In the genomic region with DNA sequence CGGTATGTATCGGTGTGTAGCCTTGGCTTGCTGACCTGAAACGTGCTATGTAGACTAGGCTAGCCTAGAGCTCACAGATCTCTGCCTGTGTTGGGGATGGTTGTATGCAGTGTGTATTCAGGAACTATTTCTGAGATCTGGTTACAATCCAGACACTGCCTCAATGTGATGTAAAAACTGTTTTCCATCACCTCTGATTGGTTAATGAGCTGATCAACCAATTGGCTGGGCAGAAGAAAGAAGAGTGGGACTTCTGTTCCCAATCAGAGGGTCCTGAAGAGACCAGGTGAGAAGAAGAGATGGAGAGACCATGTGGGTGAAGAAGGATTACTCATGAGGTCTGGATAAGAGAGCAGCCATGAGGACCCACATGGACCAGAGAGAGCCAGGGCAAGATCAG, we compare ENCODE assay signal across 8 mouse cellular contexts. TPM values are rescaled to one million over a fixed set of nuclear protein-coding genes. Genes with fewer than 3 reads are reported as not detected.
DNase-seq lines count a peak whose midpoint lies in the region; ATAC-seq lines count a peak whose summit lies in the region.

No protein-coding gene starts in this region.

- H3K36me3 ChIP-seq in kidney, embryonic 16.5 days (ENCODE audit: insufficient read depth, low read length): peaks cover 22% of the 10 kb centered on the region
- H3K36me3 ChIP-seq in embryonic facial prominence, embryonic 11.5 days (replicated peaks; ENCODE audit: control insufficient read depth, insufficient read depth, low read depth, low read length): peaks cover 3% of the 10 kb centered on the region
- H3K36me3 ChIP-seq in intestine, embryonic 14.5 days (ENCODE audit: control insufficient read depth, insufficient read depth, low read length): peaks cover 36% of the 10 kb centered on the region

- DNase-seq in kidney, postnatal 25 days: no peak
- DNase-seq in embryonic facial prominence, embryonic 11.5 days (ENCODE audit: low spot score): no peak
- no peak for DNase-seq in intestine, embryonic 14.5 days (ENCODE audit: low spot score)
- peak; percentile 20 for DNase-seq in naive thymus-derived CD4-positive, alpha-beta T cell, adult 2 months (ENCODE audit: low read depth)
- no peak for DNase-seq in cerebellum, adult 18-20 months
- DNase-seq in urinary bladder, postnatal 14 days (ENCODE audit: low spot score): no peak
- DNase-seq in testis, postnatal 10 days (ENCODE audit: low spot score): no peak

- H3K4me2 ChIP-seq in kidney, embryonic 16.5 days (replicated peaks; ENCODE audit: low read depth, low read length): peak overlapping the region; percentile 60
- peak overlapping the region; percentile 53 for H3K4me2 ChIP-seq in embryonic facial prominence, embryonic 11.5 days (ENCODE audit: low read depth, low read length)
- H3K4me2 ChIP-seq in intestine, embryonic 14.5 days (ENCODE audit: low read length): peak overlapping the region; percentile 77

- ATAC-seq in kidney, embryonic 16.5 days (ENCODE audit: low FRiP score, low TSS enrichment): no peak
- no peak for ATAC-seq in embryonic facial prominence, embryonic 11.5 days (replicated peaks; ENCODE audit: insufficient number of reproducible peaks, low FRiP score, low TSS enrichment, low read depth)
- ATAC-seq in intestine, embryonic 14.5 days (replicated peaks; ENCODE audit: low FRiP score, low TSS enrichment, low read depth): no peak

- H3K4me1 ChIP-seq in kidney, embryonic 16.5 days (ENCODE audit: insufficient read depth, low read length): peaks cover 22% of the 10 kb centered on the region
- no peaks in the 10 kb centered on the region for H3K4me1 ChIP-seq in embryonic facial prominence, embryonic 11.5 days (ENCODE audit: control insufficient read depth, insufficient read depth, low read length)
- H3K4me1 ChIP-seq in intestine, embryonic 14.5 days (replicated peaks; ENCODE audit: control insufficient read depth, insufficient read depth, low read length): peaks cover 9% of the 10 kb centered on the region

- H3K4me3 ChIP-seq in kidney, embryonic 16.5 days (ENCODE audit: low read length): peak overlapping the region; percentile 93
- peak overlapping the region; percentile 85 for H3K4me3 ChIP-seq in embryonic facial prominence, embryonic 11.5 days (ENCODE audit: low read depth, low read length)
- peak overlapping the region; percentile 92 for H3K4me3 ChIP-seq in intestine, embryonic 14.5 days (ENCODE audit: low read depth, low read length)

- no peak overlapping the region for H3K27ac ChIP-seq in kidney, embryonic 16.5 days (ENCODE audit: low read length)
- no peak overlapping the region for H3K27ac ChIP-seq in embryonic facial prominence, embryonic 11.5 days (replicated peaks; ENCODE audit: low read depth, low read length)
- H3K27ac ChIP-seq in intestine, embryonic 14.5 days (ENCODE audit: low read depth): no peak overlapping the region

- no peaks in the 10 kb centered on the region for H3K9me3 ChIP-seq in kidney, embryonic 16.5 days (ENCODE audit: low read length)
- no peaks in the 10 kb centered on the region for H3K9me3 ChIP-seq in embryonic facial prominence, embryonic 11.5 days (replicated peaks; ENCODE audit: control insufficient read depth, low read length)
- H3K9me3 ChIP-seq in intestine, embryonic 14.5 days (ENCODE audit: control insufficient read depth, low read length): no peaks in the 10 kb centered on the region

- H3K27me3 ChIP-seq in kidney, embryonic 16.5 days (ENCODE audit: insufficient read depth, low read length): no peaks in the 10 kb centered on the region
- H3K27me3 ChIP-seq in embryonic facial prominence, embryonic 11.5 days (ENCODE audit: control insufficient read depth, insufficient read depth, low read length): no peaks in the 10 kb centered on the region
- no peaks in the 10 kb centered on the region for H3K27me3 ChIP-seq in intestine, embryonic 14.5 days (replicated peaks; ENCODE audit: control insufficient read depth, insufficient read depth, low read length)

- peak overlapping the region; percentile 91 for H3K9ac ChIP-seq in kidney, embryonic 16.5 days (replicated peaks; ENCODE audit: low read length)
- peak overlapping the region; percentile 94 for H3K9ac ChIP-seq in embryonic facial prominence, embryonic 11.5 days (replicated peaks; ENCODE audit: low read length)
- H3K9ac ChIP-seq in intestine, embryonic 14.5 days (ENCODE audit: low read length): peak overlapping the region; percentile 81

- WGBS in kidney, embryonic 16.5 days: 5% methylated on average over 3 of the region's 3 CpGs
- WGBS in embryonic facial prominence, embryonic 11.5 days: 3% methylated on average over 3 of the region's 3 CpGs
- WGBS in intestine, embryonic 14.5 days: 8% methylated on average over 3 of the region's 3 CpGs

RNA-seq across cellular contexts. Expression of gene Cenpa, which starts 1.1 kb away (rescaled TPM):
- 266 and 282 TPM in 2 replicates for polyA plus RNA-seq in kidney, embryonic 16.5 days (2015; fragmentation: Nextera tagmentation; extraction: Ambion mirVana)
- 435 and 450 TPM in 2 replicates for polyA plus RNA-seq in embryonic facial prominence, embryonic 11.5 days (2014; fragmentation: Nextera tagmentation; extraction: Ambion mirVana)
- 292 and 293 TPM in 2 replicates for polyA plus RNA-seq in intestine, embryonic 14.5 days (2014; fragmentation: Nextera tagmentation; extraction: Ambion mirVana)

RNA-seq across cellular contexts. Expression of gene Slc35f6, which starts 20.0 kb away (rescaled TPM):
- 31.0 and 33.9 TPM in 2 replicates for polyA plus RNA-seq in kidney, embryonic 16.5 days (2015; fragmentation: Nextera tagmentation; extraction: Ambion mirVana)
- polyA plus RNA-seq in embryonic facial prominence, embryonic 11.5 days (2014; fragmentation: Nextera tagmentation; extraction: Ambion mirVana): 22.0 and 23.5 TPM in 2 replicates
- 32.5 and 35.2 TPM in 2 replicates for polyA plus RNA-seq in intestine, embryonic 14.5 days (2014; fragmentation: Nextera tagmentation; extraction: Ambion mirVana)

RNA-seq across cellular contexts. Expression of gene Dpysl5, which starts 43.7 kb away (rescaled TPM):
- polyA plus RNA-seq in kidney, embryonic 16.5 days (2015; fragmentation: Nextera tagmentation; extraction: Ambion mirVana): 5.4 and 7.1 TPM in 2 replicates
- 17.6 and 22.2 TPM in 2 replicates for polyA plus RNA-seq in embryonic facial prominence, embryonic 11.5 days (2014; fragmentation: Nextera tagmentation; extraction: Ambion mirVana)
- polyA plus RNA-seq in intestine, embryonic 14.5 days (2014; fragmentation: Nextera tagmentation; extraction: Ambion mirVana): 8.7 and 10.4 TPM in 2 replicates
